In the genomic region with DNA sequence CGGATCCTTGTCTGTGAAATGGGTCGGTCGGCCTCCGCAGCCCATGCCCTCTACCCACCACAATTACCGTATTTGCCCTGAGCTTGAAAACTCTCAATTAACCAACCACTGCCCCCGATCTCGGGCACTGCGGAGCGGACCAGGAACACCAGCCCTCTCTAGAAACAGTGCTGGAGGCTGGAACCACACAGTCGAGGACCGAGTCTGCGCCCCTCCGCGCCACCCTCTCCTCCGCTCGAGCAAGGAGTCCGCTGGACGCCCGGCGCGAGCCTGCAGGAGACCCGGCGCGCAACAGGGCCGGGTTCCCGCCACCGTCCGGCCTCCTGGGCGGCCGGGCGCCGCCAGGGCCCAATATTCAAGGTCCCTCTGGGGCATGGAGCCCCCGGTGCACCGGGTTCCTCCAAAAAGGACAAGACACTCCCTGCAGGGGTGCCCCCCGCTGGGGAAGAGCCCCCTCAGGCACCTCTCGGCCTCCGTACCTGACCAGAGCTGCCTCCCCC, we compare ENCODE assay signal across 7 mouse cellular contexts. TPM values are rescaled to one million over a fixed set of nuclear protein-coding genes. Genes with fewer than 3 reads are reported as not detected.
DNase-seq lines count a peak whose midpoint lies in the region; ATAC-seq lines count a peak whose summit lies in the region.

No protein-coding gene starts in this region.

- peak overlapping the region; percentile 97 for H3K9ac ChIP-seq in neural tube, embryonic 11.5 days (ENCODE audit: low read length)
- H3K9ac ChIP-seq in limb, embryonic 11.5 days (ENCODE audit: low read length), result peak overlapping the region; percentile 97
- peak overlapping the region; percentile 99 for H3K9ac ChIP-seq in stomach, embryonic 15.5 days

- ATAC-seq in neural tube, embryonic 11.5 days (ENCODE audit: insufficient read depth, low FRiP score, low TSS enrichment), result peak; percentile 60; the same call in 1 of the 2 replicates
- ATAC-seq in erythroid progenitor cell, adult 5-6 weeks (replicated peaks; ENCODE audit: low FRiP score, poor library complexity, severe bottlenecking), result peak; percentile 17
- 0 out of 2 replicates have a peak, but pooled peaks have one; percentile 18 for ATAC-seq in limb, embryonic 11.5 days (ENCODE audit: insufficient number of reproducible peaks, low FRiP score, low TSS enrichment, low read depth)
- ATAC-seq in stomach, embryonic 15.5 days (ENCODE audit: insufficient read depth, low FRiP score, low read depth), result peak; percentile 48

- peak; percentile 14 for DNase-seq in neural tube, embryonic 11.5 days (ENCODE audit: low spot score)
- DNase-seq in neural tube, embryonic 10.5 days (ENCODE audit: extremely low spot score, low spot score), result no peak
- no peak for DNase-seq in limb, embryonic 11.5 days (ENCODE audit: low spot score)
- no peak for DNase-seq in layer of hippocampus, postnatal 14 days (ENCODE audit: low spot score in 2 of 2)
- no peak for DNase-seq in kidney, adult 18-20 months

- under 1% methylated on average over 37 of the region's 37 CpGs for WGBS in neural tube, embryonic 11.5 days
- under 1% methylated on average over 37 of the region's 37 CpGs for WGBS in limb, embryonic 11.5 days
- WGBS in stomach, embryonic 15.5 days, result under 1% methylated on average over 31 of the region's 37 CpGs

- H3K27ac ChIP-seq in neural tube, embryonic 11.5 days (ENCODE audit: low read depth, low read length), result peak overlapping the region; percentile 46; the same call in 1 of the 2 replicates
- peak overlapping the region; percentile 44; the same call in 1 of the 2 replicates for H3K27ac ChIP-seq in limb, embryonic 11.5 days (replicated peaks; ENCODE audit: low read depth, low read length)
- peak overlapping the region; percentile 96 for H3K27ac ChIP-seq in stomach, embryonic 15.5 days

- no peaks in the 10 kb centered on the region for H3K9me3 ChIP-seq in neural tube, embryonic 11.5 days (ENCODE audit: control insufficient read depth, low read length)
- no peaks in the 10 kb centered on the region for H3K9me3 ChIP-seq in limb, embryonic 11.5 days (ENCODE audit: control insufficient read depth, low read length)
- H3K9me3 ChIP-seq in stomach, embryonic 15.5 days, result no peaks in the 10 kb centered on the region

- peak overlapping the region; percentile 62 for H3K4me2 ChIP-seq in neural tube, embryonic 11.5 days (ENCODE audit: low read depth)
- H3K4me2 ChIP-seq in limb, embryonic 11.5 days (ENCODE audit: low read depth, severe bottlenecking), result peak overlapping the region; percentile 84
- H3K4me2 ChIP-seq in stomach, embryonic 15.5 days, result peak overlapping the region; percentile 83

- H3K36me3 ChIP-seq in neural tube, embryonic 11.5 days (ENCODE audit: control insufficient read depth, insufficient read depth, low read length), result no peaks in the 10 kb centered on the region
- H3K36me3 ChIP-seq in limb, embryonic 11.5 days (ENCODE audit: control insufficient read depth, insufficient read depth, low read length), result no peaks in the 10 kb centered on the region; the same call in 1 of the 2 replicates
- H3K36me3 ChIP-seq in stomach, embryonic 15.5 days, result 0 out of 2 replicates have a peak, but pooled peaks cover 6% of the 10 kb centered on the region

- no peaks in the 10 kb centered on the region for H3K27me3 ChIP-seq in neural tube, embryonic 11.5 days (ENCODE audit: control insufficient read depth, insufficient read depth, low read length)
- no peaks in the 10 kb centered on the region for H3K27me3 ChIP-seq in limb, embryonic 11.5 days (ENCODE audit: control insufficient read depth, insufficient read depth, low read length)
- no peaks in the 10 kb centered on the region for H3K27me3 ChIP-seq in stomach, embryonic 15.5 days (replicated peaks)

- H3K4me1 ChIP-seq in neural tube, embryonic 11.5 days (ENCODE audit: control insufficient read depth, insufficient read depth, low read length), result peaks cover 13% of the 10 kb centered on the region
- H3K4me1 ChIP-seq in limb, embryonic 11.5 days (ENCODE audit: control insufficient read depth, insufficient read depth, low read length), result peaks cover 7% of the 10 kb centered on the region; the same call in 1 of the 2 replicates
- H3K4me1 ChIP-seq in stomach, embryonic 15.5 days, result peaks cover 22% of the 10 kb centered on the region

- H3K4me3 ChIP-seq in neural tube, embryonic 11.5 days (ENCODE audit: low read depth, low read length), result peak overlapping the region; percentile 99
- peak overlapping the region; percentile 99 for H3K4me3 ChIP-seq in limb, embryonic 11.5 days (ENCODE audit: low read depth, low read length)
- H3K4me3 ChIP-seq in stomach, embryonic 15.5 days (replicated peaks), result peak overlapping the region; percentile 100

RNA-seq across cellular contexts. Expression of a gene that starts 0.3 kb away (rescaled TPM):
- 104 and 107 TPM in 2 replicates for polyA plus RNA-seq in neural tube, embryonic 11.5 days (2014; fragmentation: Nextera tagmentation; extraction: Ambion mirVana)
- 34.8 and 90.5 TPM in 2 replicates for total RNA-seq in erythroid progenitor cell, adult 5-6 weeks (2015; ENCODE audit: low replicate concordance)
- 34.0 and 34.3 TPM in 2 replicates for total RNA-seq in erythroid progenitor cell, adult 5-6 weeks (2017; ENCODE audit: low replicate concordance)
- polyA plus RNA-seq in limb, embryonic 11.5 days (2014; fragmentation: Nextera tagmentation; extraction: Ambion mirVana), result 91.6 and 97.3 TPM in 2 replicates
- 79.7 and 85.8 TPM in 2 replicates for polyA plus RNA-seq in stomach, embryonic 15.5 days (2015; fragmentation: Nextera tagmentation; extraction: Ambion mirVana)
- 100 to 1,000 TPM; 151 to 160 TPM for total RNA-seq in layer of hippocampus, postnatal 14 days (2021)

RNA-seq across cellular contexts. Expression of a gene that starts 13.2 kb away (rescaled TPM):
- polyA plus RNA-seq in neural tube, embryonic 11.5 days (2014; fragmentation: Nextera tagmentation; extraction: Ambion mirVana), result 0.45 and 0.55 TPM in 2 replicates
- 8.0 and 22.7 TPM in 2 replicates for total RNA-seq in erythroid progenitor cell, adult 5-6 weeks (2015; ENCODE audit: low replicate concordance)
- not detected in 2 replicates for total RNA-seq in erythroid progenitor cell, adult 5-6 weeks (2017; ENCODE audit: low replicate concordance)
- polyA plus RNA-seq in limb, embryonic 11.5 days (2014; fragmentation: Nextera tagmentation; extraction: Ambion mirVana), result 0.44 and 0.77 TPM in 2 replicates
- 47.3 and 98.1 TPM in 2 replicates for polyA plus RNA-seq in stomach, embryonic 15.5 days (2015; fragmentation: Nextera tagmentation; extraction: Ambion mirVana)
- not detected for total RNA-seq in layer of hippocampus, postnatal 14 days (2021)

RNA-seq across cellular contexts. Expression of a gene that starts 16.7 kb away (rescaled TPM):
- polyA plus RNA-seq in neural tube, embryonic 11.5 days (2014; fragmentation: Nextera tagmentation; extraction: Ambion mirVana), result not detected in 2 replicates
- not detected in 2 replicates for total RNA-seq in erythroid progenitor cell, adult 5-6 weeks (2015; ENCODE audit: low replicate concordance)
- total RNA-seq in erythroid progenitor cell, adult 5-6 weeks (2017; ENCODE audit: low replicate concordance), result not detected in 2 replicates
- polyA plus RNA-seq in limb, embryonic 11.5 days (2014; fragmentation: Nextera tagmentation; extraction: Ambion mirVana), result not detected in 2 replicates
- 3.1 TPM in 1 of 2 replicates, not detected in the other for polyA plus RNA-seq in stomach, embryonic 15.5 days (2015; fragmentation: Nextera tagmentation; extraction: Ambion mirVana)
- total RNA-seq in layer of hippocampus, postnatal 14 days (2021), result not detected

RNA-seq across cellular contexts. Expression of a gene that starts 16.8 kb away (rescaled TPM):
- not detected in 2 replicates for polyA plus RNA-seq in neural tube, embryonic 11.5 days (2014; fragmentation: Nextera tagmentation; extraction: Ambion mirVana)
- not detected in 2 replicates for total RNA-seq in erythroid progenitor cell, adult 5-6 weeks (2015; ENCODE audit: low replicate concordance)
- total RNA-seq in erythroid progenitor cell, adult 5-6 weeks (2017; ENCODE audit: low replicate concordance), result not detected in 2 replicates
- not detected in 2 replicates for polyA plus RNA-seq in limb, embryonic 11.5 days (2014; fragmentation: Nextera tagmentation; extraction: Ambion mirVana)
- 8.0 and 23.5 TPM in 2 replicates for polyA plus RNA-seq in stomach, embryonic 15.5 days (2015; fragmentation: Nextera tagmentation; extraction: Ambion mirVana)
- not detected for total RNA-seq in layer of hippocampus, postnatal 14 days (2021)

RNA-seq across cellular contexts. Expression of a gene that starts 28.0 kb away (rescaled TPM):
- 3.4 and 6.9 TPM in 2 replicates for polyA plus RNA-seq in neural tube, embryonic 11.5 days (2014; fragmentation: Nextera tagmentation; extraction: Ambion mirVana)
- 28.1 TPM in 1 of 2 replicates, not detected in the other for total RNA-seq in erythroid progenitor cell, adult 5-6 weeks (2015; ENCODE audit: low replicate concordance)
- total RNA-seq in erythroid progenitor cell, adult 5-6 weeks (2017; ENCODE audit: low replicate concordance), result not detected in 2 replicates
- polyA plus RNA-seq in limb, embryonic 11.5 days (2014; fragmentation: Nextera tagmentation; extraction: Ambion mirVana), result 4.5 and 5.0 TPM in 2 replicates
- 36.2 and 52.7 TPM in 2 replicates for polyA plus RNA-seq in stomach, embryonic 15.5 days (2015; fragmentation: Nextera tagmentation; extraction: Ambion mirVana)
- 1 to 10 TPM; 6.1 to 6.8 TPM for total RNA-seq in layer of hippocampus, postnatal 14 days (2021)

Comparison
In these comparisons a context has a peak if more than half of its experiments do, and no peak if none do; other contexts are left out.
1. H3K27ac ChIP-seq: peak in every context shown above with its lines; median percentile 96 in stomach, embryonic 15.5 days; 46 in neural tube, embryonic 11.5 days; 44 in limb, embryonic 11.5 days.
2. RNA of a gene that starts 13.2 kb away (polyA plus RNA-seq): 47.3 to 98.1 TPM in stomach, embryonic 15.5 days; 0.44 to 0.77 TPM in limb, embryonic 11.5 days and 0.45 to 0.55 TPM in neural tube, embryonic 11.5 days; every median in the first group is over 10 times any median in the second.
3. Peak in every context shown above with its lines, with median percentiles within 50 percentile points of each other: ATAC-seq, H3K4me2 ChIP-seq, H3K4me3 ChIP-seq and H3K9ac ChIP-seq.